Mouse (Mus musculus) hindbrain, postnatal 0 days (tissue): Measurements from ENCODE around the gene Slc36a1. TPM values are rescaled to one million over a fixed set of nuclear protein-coding genes. Genes with fewer than 3 reads are reported as not detected.

Experiments
- ATAC-seq: fragments of 200-750 bp; cut with Nextera tagmentation; 2 replicates; pipeline ENCODE4 v1.8.0; 2017; ENCODE audit warnings: mild to moderate bottlenecking, moderate TSS enrichment, moderate library complexity
- DNase-seq: peaks from one replicate; pipeline ENCODE4 v3.0.0-alpha.2; 2015; ENCODE audit warnings: low spot score
- H3K27ac ChIP-seq: fragments of 300-500 bp; sonication (generic); 2 replicates; pipeline ENCODE4 v1.5.1; 2014; ENCODE audit warnings: mild to moderate bottlenecking
- H3K27me3 ChIP-seq: fragments of 300-500 bp; sonication (generic); 2 replicates; pipeline ENCODE4 v1.6.1; 2014; ENCODE audit warnings: low read length, mixed read lengths; ENCODE audit not compliant: insufficient read depth
- H3K36me3 ChIP-seq: fragments of 300-500 bp; sonication (generic); 2 replicates; pipeline ENCODE4 v1.6.1; 2014; ENCODE audit warnings: low read length, mixed read lengths; ENCODE audit not compliant: insufficient read depth
- H3K4me1 ChIP-seq: fragments of 300-500 bp; sonication (generic); 2 replicates; pipeline ENCODE4 v1.6.1; 2014; ENCODE audit warnings: antibody characterized with exemption, low read length, mixed read lengths; ENCODE audit not compliant: insufficient read depth
- H3K4me2 ChIP-seq: fragments of 300-500 bp; sonication (generic); 2 replicates; pipeline ENCODE4 v1.6.1; 2014; ENCODE audit warnings: low read depth, mild to moderate bottlenecking, low read length, moderate library complexity, mixed read lengths
- H3K4me3 ChIP-seq: fragments of 300-500 bp; sonication (generic); 2 replicates; pipeline ENCODE4 v1.5.1; 2014; ENCODE audit warnings: low read length
- H3K9ac ChIP-seq: fragments of 300-500 bp; sonication (generic); replicated peaks from 2 replicates; pipeline ENCODE4 v1.6.1; 2014; ENCODE audit warnings: mild to moderate bottlenecking, low read length, moderate library complexity, mixed read lengths
- H3K9me3 ChIP-seq: fragments of 300-500 bp; sonication (generic); 2 replicates; pipeline ENCODE4 v1.6.1; 2016; ENCODE audit warnings: low read length, mixed read lengths
- CTCF ChIP-seq: IDR thresholded peaks from 2 replicates; pipeline ENCODE4 v1.5.1; 2016; ENCODE audit warnings: antibody characterized with exemption, control low read depth, low read depth
- WGBS: fragments of 180-500 bp; shearing (Covaris S2); extraction: QIAGEN DNeasy Blood & Tissue Kit; methylation state at CpG from one replicate; pipeline ENCODE4 v1.1.7; 2014; 5-methylcytosine and 5-hydroxymethylcytosine counted together
- polyA plus RNA-seq: library from polyadenylated mRNA; unstranded; fragments of >200 nt; fragmentation: Nextera tagmentation; extraction: Ambion mirVana; gene quantifications from 2 replicates; pipeline ENCODE4 v1.2.1, GENCODE M21; 2015
- total RNA-seq: library from RNA; depleted of rRNA; stranded (reverse); fragments of >200 nt; gene quantifications from 2 replicates; pipeline ENCODE4 v1.2.3, GENCODE M21; 2014

Slc36a1 gene
- total and polyA plus RNA-seq, 2 experiments from 2014 or later: 3.8 to 37.3 TPM

DNA sequence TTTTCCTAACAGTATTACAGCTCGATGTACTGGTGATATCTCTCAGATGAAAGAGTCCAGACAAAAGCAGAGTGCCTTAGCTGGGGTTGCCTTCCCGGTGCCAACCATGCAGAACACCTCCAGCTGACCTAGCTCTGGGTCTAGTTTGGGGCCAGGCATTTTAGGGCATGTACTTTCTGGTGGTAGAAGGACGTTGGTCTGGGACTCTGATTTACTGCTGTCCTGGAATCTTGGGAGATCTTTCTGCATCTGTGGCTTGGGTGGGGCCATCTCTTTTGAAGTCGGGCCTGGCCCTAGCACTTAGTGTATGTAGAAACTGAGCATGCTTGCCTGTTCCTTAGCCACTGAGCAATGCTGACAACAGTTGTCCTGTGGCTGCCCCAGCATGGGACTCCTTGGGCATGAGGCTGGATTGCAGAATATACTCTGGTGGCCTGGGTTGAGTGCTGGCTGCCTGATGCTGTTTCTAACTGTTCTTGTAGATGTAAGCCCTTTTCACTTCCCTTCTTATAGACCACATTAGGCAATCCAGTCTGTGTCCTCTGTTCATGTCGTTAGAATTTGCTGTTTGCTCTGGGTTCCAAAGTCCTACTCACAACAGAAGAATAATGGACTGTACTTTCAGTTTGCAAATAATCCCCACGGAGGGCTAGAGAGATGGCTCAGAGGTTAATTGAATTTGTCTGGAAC lies 4.0 kb downstream of the Slc36a1 start:
- no peak for DNase-seq

GRCm38 (mm10) chr11:55209032-55209431 lies 4.9 kb downstream of the Slc36a1 start:
- WGBS: 77% methylated on average over 2 of the region's 2 CpGs
- Histone ChIP-seq H3K27me3 (no peaks in the 10 kb centered on the region), H3K36me3 (no peaks in the 10 kb centered on the region)

More for the DNA sequence above, 4.0 kb downstream of the Slc36a1 start:
- no peak for ATAC-seq
- 60% methylated on average over 6 of the region's 6 CpGs for WGBS
- H3K27me3 ChIP-seq: no peaks in the 10 kb centered on the region
- no peaks in the 10 kb centered on the region for H3K36me3 ChIP-seq
- no peak overlapping the region for H3K4me2 ChIP-seq
- H3K9ac ChIP-seq: no peak overlapping the region
- H3K9me3 ChIP-seq: no peaks in the 10 kb centered on the region
- no peak overlapping the region for H3K27ac ChIP-seq
- no peak for TF ChIP-seq CTCF
- no peak overlapping the region for H3K4me3 ChIP-seq
- H3K4me1 ChIP-seq: peaks cover 22% of the 10 kb centered on the region

GRCm38 (mm10) chr11:55209626-55210353 lies 5.6 kb downstream of the Slc36a1 start:
- no peaks in the 10 kb centered on the region; the same call in 1 of the 2 replicates for H3K36me3 ChIP-seq
- H3K27ac ChIP-seq: 0 out of 2 replicates have a peak overlapping the region, but pooled peaks have one; percentile 15
- H3K4me2 ChIP-seq: no peak overlapping the region
- no peaks in the 10 kb centered on the region for H3K9me3 ChIP-seq
- WGBS: 86% methylated on average over 6 of the region's 6 CpGs
- ATAC-seq (no peak), DNase-seq (no peak)
- no peak overlapping the region for H3K4me3 ChIP-seq
- TF ChIP-seq CTCF: no peak
- peaks cover 22% of the 10 kb centered on the region for H3K4me1 ChIP-seq
- H3K9ac ChIP-seq: no peak overlapping the region
- no peaks in the 10 kb centered on the region for H3K27me3 ChIP-seq

More at GRCm38 (mm10) chr11:55209032-55209431, 4.9 kb downstream of the Slc36a1 start:
- Histone ChIP-seq H3K4me1 (peaks cover 22% of the 10 kb centered on the region), H3K4me3 (no peak overlapping the region), H3K9me3 (no peaks in the 10 kb centered on the region), H3K4me2 (no peak overlapping the region), H3K9ac (no peak overlapping the region), H3K27ac (no peak overlapping the region)
- no peak for DNase-seq
- no peak for ATAC-seq
- no peak for TF ChIP-seq CTCF

DNA sequence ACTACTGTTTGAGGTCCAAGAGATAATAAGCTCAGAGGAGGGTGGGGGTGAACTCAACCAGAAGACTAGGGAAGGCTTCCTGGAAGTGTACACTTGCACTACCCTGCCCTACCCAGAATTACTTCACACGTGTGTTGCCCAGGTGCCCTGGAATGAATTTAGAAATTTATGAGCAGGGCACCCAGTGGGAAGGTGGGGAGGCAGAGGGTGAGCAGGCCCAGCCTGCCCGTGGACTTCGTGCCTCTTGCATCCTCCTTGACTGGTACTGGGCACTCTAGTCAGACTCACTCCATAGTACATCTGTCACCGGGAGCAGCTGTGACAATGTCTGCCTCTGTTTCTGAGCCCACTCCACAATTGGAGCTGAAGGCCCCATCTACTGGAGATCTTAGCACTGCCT lies 9.4 kb downstream of the Slc36a1 start:
- Histone ChIP-seq H3K27ac (no peak overlapping the region), H3K27me3 (no peaks in the 10 kb centered on the region), H3K4me2 (no peak overlapping the region), H3K4me3 (no peak overlapping the region), H3K4me1 (peaks cover 5% of the 10 kb centered on the region; the same call in 1 of the 2 replicates), H3K9ac (no peak overlapping the region), H3K36me3 (peaks cover 6% of the 10 kb centered on the region; the same call in 1 of the 2 replicates), H3K9me3 (no peaks in the 10 kb centered on the region)
- no peak for TF ChIP-seq CTCF
- DNase-seq (no peak), ATAC-seq (no peak)
- WGBS: 90% methylated on average over 4 of the region's 4 CpGs

- no peak overlapping the region for H3K9ac ChIP-seq
- no peak overlapping the region for H3K4me3 ChIP-seq
- no peaks in the 10 kb centered on the region for H3K9me3 ChIP-seq
- TF ChIP-seq CTCF: no peak
- H3K27me3 ChIP-seq: no peaks in the 10 kb centered on the region
- no peak for DNase-seq
- peaks cover 7% of the 10 kb centered on the region; the same call in 1 of the 2 replicates for H3K36me3 ChIP-seq
- ATAC-seq: no peak
- no peak overlapping the region for H3K27ac ChIP-seq
- peaks cover 5% of the 10 kb centered on the region; the same call in 1 of the 2 replicates for H3K4me1 ChIP-seq
- H3K4me2 ChIP-seq: no peak overlapping the region
- 70% methylated on average over 5 of the region's 5 CpGs for WGBS
These were observed 10.0 kb downstream of the Slc36a1 start for GRCm38 (mm10) chr11:55214161-55214560.

DNA sequence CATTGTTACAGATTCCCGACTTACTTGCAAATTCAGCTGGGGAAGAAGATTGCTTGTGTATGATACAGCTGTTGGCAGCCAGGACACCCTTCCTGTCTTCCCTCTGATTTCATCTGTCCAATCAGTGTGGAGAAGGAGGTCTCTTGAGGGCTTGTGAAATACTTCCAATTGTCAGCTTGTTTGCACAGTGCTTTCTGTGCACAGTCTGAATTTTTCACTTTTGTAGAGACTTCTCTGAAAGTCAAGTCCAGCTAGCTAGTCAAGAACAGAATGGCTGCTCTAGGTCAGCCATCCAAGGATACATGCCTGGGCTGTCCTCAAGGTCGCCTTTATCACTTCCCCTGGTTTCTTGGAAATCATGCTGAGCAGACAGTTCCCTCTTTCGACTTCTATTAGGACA lies 10.8 kb downstream of the Slc36a1 start:
- Histone ChIP-seq H3K4me3 (no peak overlapping the region), H3K36me3 (peaks cover 13% of the 10 kb centered on the region; the same call in 1 of the 2 replicates), H3K4me2 (no peak overlapping the region), H3K27me3 (no peaks in the 10 kb centered on the region), H3K4me1 (peaks cover 1% of the 10 kb centered on the region; the same call in 1 of the 2 replicates), H3K27ac (no peak overlapping the region), H3K9me3 (no peaks in the 10 kb centered on the region), H3K9ac (no peak overlapping the region)
- DNase-seq: no peak
- no peak for ATAC-seq
- TF ChIP-seq CTCF: no peak
- 73% methylated on average over 3 of the region's 3 CpGs for WGBS
